ENCODE assay signal across 25 mouse cellular contexts in the genomic region with DNA sequence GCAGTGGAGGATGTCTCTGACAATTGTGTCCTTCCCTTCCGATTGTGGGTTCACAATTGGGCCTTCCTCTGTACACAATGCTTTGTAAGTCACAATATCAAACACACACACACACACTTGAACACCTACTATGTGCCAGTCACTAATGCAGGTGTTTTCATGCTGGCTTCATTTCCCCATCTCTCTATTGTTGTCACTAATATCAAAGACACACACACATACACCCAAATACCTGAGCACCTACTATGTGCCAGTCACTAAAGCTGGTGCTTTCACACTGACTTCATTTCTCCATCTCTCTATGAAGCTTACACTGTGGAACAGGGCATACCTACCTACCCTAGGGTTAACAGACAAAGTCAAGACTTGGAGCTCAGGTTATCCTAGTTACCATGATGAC. TPM values are rescaled to one million over a fixed set of nuclear protein-coding genes. Genes with fewer than 3 reads are reported as not detected.
"Had no signal": no experiment of that assay in that cellular context is flagged by ENCODE, and none has a peak within 500 bp of the region (broad histone marks: within the 10 kb centered on the region; RNA-seq: fewer than 3 reads in every experiment).

No protein-coding gene starts in this region.

- ATAC-seq: hindbrain, embryonic 16.5 days; intestine, embryonic 15.5 days; intestine, postnatal 0 days; liver, embryonic 12.5 days had no signal

- H3K9me3 ChIP-seq: heart, embryonic 10.5 days; heart, embryonic 12.5 days; hindbrain, embryonic 10.5 days; hindbrain, embryonic 12.5 days; intestine, embryonic 15.5 days; limb, embryonic 13.5 days; limb, embryonic 15.5 days; liver, embryonic 12.5 days had no signal

- H3K36me3 ChIP-seq: heart, embryonic 10.5 days; heart, embryonic 12.5 days; hindbrain, embryonic 10.5 days; hindbrain, embryonic 12.5 days; intestine, embryonic 15.5 days; limb, embryonic 13.5 days; limb, embryonic 15.5 days; liver, embryonic 12.5 days had no signal

- H3K4me3 ChIP-seq: gastrocnemius, adult 2 months; heart, embryonic 10.5 days; heart, embryonic 12.5 days; hindbrain, embryonic 10.5 days; hindbrain, embryonic 12.5 days; intestine, embryonic 15.5 days; layer of hippocampus, adult 2 months; limb, embryonic 13.5 days; limb, embryonic 15.5 days; liver, embryonic 12.5 days had no signal

- H3K9ac ChIP-seq: heart, embryonic 12.5 days; hindbrain, embryonic 12.5 days; hindbrain, embryonic 14.5 days; intestine, embryonic 15.5 days; limb, embryonic 13.5 days; limb, embryonic 15.5 days; liver, embryonic 12.5 days had no signal

- DNase-seq: gastrocnemius, adult 2 months; gastrocnemius, postnatal 10 days; gastrocnemius, postnatal 25 days; heart, adult 18-20 months; heart, postnatal 10 days; heart, postnatal 4 days; kidney, adult 18-20 months; kidney, adult 8-10 months; kidney, postnatal 10 days; kidney, postnatal 25 days; kidney, postnatal 4 days; layer of hippocampus, postnatal 36 days; left cerebral cortex, postnatal 4 days had no signal

- H3K4me2 ChIP-seq: heart, embryonic 12.5 days; hindbrain, embryonic 12.5 days; hindbrain, embryonic 14.5 days; intestine, embryonic 15.5 days; limb, embryonic 13.5 days; limb, embryonic 15.5 days; liver, embryonic 12.5 days had no signal

- H3K27ac ChIP-seq: gastrocnemius, adult 2 months; heart, embryonic 10.5 days; hindbrain, embryonic 10.5 days; hindbrain, embryonic 12.5 days; hindbrain, embryonic 14.5 days; intestine, embryonic 15.5 days; layer of hippocampus, adult 2 months; limb, embryonic 13.5 days; limb, embryonic 15.5 days; liver, embryonic 12.5 days had no signal

RNA-seq across cellular contexts. Expression of a gene that starts 17.7 kb away (rescaled TPM):
- total RNA-seq: gastrocnemius, adult 2 months; gastrocnemius, postnatal 25 days; heart, postnatal 4 days had no signal
